Mouse (Mus musculus): ENCODE measurements around the gene Rasa3.

DNA sequence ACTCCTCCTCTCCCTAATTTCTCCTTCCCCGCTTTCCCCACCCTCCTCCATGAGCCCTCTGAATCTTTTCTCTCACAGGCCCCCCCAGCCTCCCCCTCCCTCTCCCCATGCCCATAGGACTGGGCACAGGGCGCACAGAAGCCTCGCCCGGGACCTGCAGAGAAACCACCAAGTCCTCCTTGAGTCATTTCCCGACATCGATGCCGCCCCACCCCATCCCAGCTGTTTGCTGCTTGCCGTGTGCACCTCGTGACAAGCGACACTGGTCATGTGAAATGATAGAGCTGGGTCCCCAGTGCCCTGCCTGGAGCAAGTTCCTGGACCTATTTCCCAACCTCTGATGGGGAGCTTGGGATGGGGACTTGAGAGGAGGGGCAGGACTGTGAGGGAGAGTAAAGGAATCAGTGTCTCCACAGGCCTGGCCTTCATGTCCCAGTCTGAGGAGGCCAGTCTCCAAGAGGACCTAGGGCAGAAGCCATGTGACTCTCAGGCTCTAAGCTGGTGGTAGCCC, 53.4 kb downstream of the Rasa3 start:
- TF ChIP-seq CTCF (conservative IDR thresholded peaks at IDR 0.05; ENCODE audit: low read length) (no peak), POU5F1 (IDR thresholded peaks at IDR 0.05; ENCODE audit: borderline replicate concordance, low read length) (no peak)
